Mouse (Mus musculus): ENCODE data around the gene Popdc3. TPM values are rescaled to one million over a fixed set of nuclear protein-coding genes. Genes with fewer than 3 reads are reported as not detected.
"Not testable (repeated sequence)": the region's sequence is repeated elsewhere in the genome, so short reads cannot be mapped to it uniquely, and the experiment has no call there.

Popdc3 gene
- total RNA-seq, 2 experiments from 2014 or later: 41.4 to 47.4 TPM

GRCm38 (mm10) chr10:45314865-45315264 is 137.0 kb downstream of the Popdc3 start:
- no peak for DNase-seq

DNA sequence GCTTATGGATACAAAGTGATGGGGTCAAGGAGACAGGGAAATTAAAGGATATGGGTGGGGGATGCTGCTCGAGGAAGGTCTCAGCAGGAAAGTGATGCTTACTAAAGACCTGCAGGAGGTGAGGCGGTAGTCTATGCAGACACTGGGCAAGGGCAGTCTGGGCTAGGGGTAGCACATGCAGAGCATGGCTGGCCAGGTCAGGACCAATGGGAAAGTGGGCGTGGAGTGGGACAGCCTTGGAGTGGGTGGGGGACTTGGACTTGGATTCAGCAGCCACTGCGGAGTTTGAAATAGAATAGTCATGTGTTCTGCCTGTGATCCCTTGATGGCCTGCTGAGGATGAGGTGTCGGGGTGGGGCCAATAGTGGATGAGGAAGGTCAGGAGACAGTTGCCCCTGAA is 141.0 kb downstream of the Popdc3 start:
- DNase-seq: no peak

- DNase-seq: no peak
Measured at GRCm38 (mm10) chr10:45320296-45320695, 142.4 kb downstream of the Popdc3 start.

DNA sequence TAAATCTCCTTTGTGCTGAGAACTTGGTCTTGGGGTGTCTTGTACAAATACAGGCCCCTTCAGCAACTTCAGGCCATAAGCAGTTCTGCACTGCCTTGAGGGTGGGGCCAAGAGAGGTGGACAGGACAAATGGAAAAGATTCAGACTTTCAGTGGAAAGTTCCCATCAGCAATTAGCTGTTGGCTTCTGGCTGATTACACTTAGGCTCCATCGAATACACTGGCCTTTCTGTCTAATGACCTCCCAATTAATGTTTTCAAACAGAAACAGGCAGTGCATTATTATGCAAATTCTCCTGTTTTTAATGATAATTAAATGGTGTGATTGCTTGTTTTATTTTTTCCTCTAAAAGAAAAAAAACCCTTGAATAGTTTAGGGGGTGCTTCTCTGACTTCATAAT is 146.3 kb downstream of the Popdc3 start:
- no peak for DNase-seq

DNA sequence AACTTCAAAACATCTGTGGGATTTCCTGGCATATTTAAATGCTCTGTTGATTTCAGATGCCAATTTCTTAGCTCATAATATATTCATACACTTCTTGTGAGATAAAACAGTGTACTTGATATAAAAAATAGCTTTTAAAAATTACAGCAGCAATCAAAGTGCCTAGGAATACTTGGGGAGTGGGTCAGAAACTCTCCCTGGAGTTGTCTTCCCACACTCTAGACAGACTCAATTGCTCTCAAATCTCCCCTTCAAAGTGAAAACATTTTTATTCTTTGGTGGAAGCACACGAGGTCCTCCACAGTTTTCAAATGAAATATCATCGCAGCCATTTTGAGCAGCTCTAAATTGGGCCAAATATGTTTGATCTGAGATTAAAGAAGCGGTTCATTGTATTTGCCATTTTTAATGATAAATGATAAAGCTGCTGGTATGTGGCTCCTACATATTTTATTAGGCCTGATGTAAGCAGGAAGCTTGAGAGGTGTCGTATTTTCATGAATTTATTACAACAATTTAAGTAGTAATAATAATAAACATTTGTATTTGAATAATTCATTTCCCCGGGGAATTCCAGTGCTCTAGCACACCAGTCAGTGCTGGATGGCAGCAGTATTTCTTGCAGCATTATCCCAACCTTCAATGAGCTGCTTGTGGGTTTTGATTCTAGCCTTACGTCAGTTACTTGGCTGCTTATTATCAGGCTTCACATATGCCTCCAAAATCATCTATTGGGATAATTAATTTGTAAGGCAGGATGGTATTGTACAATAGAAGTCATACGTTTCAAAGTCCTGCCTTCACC is 150.5 kb downstream of the Popdc3 start:
- no peak for DNase-seq

DNA sequence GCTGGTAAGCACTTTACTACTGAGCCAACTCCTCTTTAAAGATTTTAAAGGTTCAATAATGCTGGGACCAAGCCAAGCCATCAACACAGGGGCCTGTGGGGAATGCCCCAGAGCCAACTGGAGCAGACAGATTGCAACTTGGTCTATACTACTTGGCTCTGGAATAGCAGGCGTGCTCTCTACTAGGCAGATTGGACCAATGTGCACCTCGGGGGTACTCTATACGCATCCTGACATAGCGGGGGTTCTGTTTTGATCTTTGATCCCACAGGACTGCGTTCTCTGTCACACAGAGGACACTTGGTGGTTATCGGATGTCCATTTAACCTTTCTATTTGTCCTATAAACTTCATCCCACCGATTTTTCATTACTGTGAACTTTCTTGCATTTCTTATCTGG is 157.0 kb downstream of the Popdc3 start:
- DNase-seq: no peak

DNA sequence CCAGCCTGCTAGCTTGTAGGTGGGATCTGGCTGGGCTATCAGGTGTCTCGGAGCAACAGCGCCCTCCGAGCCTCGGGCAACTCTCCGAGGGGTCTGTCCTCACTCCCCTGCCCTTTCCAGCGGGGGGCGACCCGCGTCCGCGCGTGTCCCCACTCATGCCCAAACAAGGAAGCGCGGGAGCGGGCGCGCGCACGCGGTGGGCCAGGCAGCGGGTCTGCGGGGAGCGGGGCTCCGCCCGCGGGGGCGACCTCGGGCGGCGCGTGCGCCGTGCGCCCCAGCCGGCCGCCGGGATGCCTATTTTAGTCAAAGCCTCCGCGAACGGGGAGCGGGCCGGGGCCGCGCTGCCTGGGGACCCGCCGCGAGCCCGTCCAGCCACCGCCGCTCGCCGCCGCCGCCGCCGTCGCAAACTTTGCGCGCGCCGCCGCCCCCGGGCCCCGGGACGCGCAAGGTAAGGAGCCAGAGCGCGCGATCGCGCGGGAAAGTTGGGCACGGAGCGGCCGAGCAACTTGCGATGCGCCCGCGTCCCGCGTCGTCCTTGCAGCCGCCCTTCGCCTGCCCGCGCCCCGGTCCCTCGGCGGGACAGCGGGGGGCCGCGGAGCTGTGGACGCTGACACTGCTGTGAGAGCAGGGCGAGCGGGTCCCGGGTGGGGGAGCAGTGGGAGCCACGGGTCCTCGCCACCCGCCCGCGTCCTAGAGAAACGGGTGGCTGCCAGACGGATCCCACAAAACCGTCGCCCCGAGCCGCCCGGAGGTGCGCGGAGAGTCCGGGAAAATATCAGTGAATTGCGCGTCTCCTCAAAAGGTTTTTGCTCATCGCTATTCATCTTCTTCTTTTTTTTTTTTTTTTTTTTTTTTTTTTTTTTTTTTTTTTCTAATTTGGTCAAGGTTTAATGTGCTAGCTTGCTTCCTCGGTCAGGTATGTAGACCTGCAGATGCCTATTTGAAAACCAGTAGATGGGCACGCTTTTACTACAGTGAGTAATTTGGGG is 157.8 kb downstream of the Popdc3 start, which contains the start of gene Bves:
Gene Bves, plus strand, starts transcription at position 339 of the 989 bp plus-strand sequence.
- DNase-seq: peak; percentile 64

DNA sequence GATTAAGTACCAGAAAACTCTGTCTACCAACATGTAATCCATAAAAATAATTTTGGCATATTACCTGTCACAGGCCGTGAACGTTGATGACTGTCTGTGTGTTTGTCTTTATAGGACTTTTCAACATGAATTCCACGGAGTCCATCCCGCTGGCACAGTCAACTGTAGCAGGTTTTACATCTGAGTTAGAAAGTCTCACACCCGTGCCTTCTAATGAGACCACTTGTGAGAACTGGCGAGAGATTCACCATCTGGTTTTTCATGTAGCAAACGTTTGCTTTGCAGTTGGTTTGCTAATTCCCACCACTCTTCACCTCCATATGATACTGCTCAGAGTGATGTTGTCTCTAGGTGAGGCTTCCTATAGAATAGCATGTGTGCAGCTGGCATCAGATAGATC is 161.2 kb downstream of the Popdc3 start:
- no peak for DNase-seq

GRCm38 (mm10) chr10:45344381-45344780 is 166.5 kb downstream of the Popdc3 start:
- no peak for DNase-seq

- no peak for DNase-seq
Measured at GRCm38 (mm10) chr10:45345217-45345616, 167.3 kb downstream of the Popdc3 start.

DNA sequence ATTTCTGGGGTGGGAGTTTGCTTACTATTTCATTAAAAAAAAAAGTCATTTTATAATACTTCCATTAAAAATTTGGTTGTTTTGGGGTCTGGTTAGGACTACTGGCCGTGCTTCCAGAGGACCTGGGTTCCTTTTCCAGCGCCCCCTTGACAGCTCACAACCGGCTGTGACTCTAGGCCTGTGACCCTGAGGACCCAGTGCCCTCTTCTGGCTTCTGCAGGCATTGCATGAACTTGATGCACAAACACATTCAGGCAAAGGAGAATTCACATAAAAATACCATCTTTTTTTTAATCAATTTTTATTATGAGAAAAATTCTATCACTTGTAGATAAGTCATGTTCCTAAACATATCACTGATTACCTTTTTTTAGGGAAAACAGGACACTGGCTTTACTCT is 170.2 kb downstream of the Popdc3 start:
- DNase-seq: not testable (repeated sequence)

GRCm38 (mm10) chr10:45356091-45356490 is 178.2 kb downstream of the Popdc3 start:
- no peak for DNase-seq

GRCm38 (mm10) chr10:45363396-45363795 is 185.5 kb downstream of the Popdc3 start:
- no peak for DNase-seq

DNA sequence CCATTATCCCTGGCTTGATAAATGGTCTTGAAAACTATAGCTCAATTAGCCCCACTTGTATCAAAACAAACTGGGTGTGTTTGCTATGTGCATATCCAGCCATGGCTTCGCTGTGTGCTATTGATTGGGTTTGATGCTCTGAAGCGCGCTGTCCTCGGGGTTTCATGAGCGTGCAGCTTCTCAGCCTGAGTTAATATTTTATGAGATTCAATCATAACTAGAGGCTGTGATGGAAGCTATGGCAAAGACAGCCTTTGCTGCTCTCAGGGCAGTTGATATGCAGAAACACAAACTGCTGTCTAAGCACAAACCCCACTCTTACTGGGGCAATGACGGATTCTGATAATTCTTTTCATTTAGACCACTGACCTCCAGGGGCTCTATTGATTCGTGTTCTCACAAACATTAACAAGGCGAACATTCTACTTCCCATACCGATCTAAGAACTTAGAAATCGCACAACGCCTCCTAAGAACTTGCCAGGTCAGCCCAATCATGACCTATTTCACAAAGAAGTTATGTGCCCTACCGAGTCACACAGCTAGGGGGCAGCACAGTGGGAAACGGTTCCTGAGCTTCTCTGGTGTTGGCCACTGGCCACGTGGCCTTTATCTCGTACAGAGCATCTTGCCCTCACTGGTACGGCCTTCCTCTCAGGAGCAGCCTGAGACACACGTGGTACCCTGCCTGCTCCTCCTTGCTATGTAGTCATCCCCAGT is 189.2 kb downstream of the Popdc3 start:
- DNase-seq: no peak

Other genes with a start within 250 kb of the Popdc3 start
- gene Prep, start 110.9 kb upstream of the Popdc3 start, total RNA-seq (2021): 10 to 100 TPM in 1 of 2 experiments, 1 to 10 TPM in 1; 9.9 to 10.6 TPM
- gene Bves, start 157.7 kb downstream of the Popdc3 start, total RNA-seq (2021): 10 to 100 TPM; 34.0 to 41.2 TPM